Mouse (Mus musculus) hindbrain, postnatal 0 days (tissue): Measurements from ENCODE around the gene Gm1123. TPM values are rescaled to one million over a fixed set of nuclear protein-coding genes. Genes with fewer than 3 reads are reported as not detected.

Experiments used
- ATAC-seq: fragments of 200-750 bp; cut with Nextera tagmentation; 2 replicates; pipeline ENCODE4 v1.8.0; 2017; ENCODE audit warnings: mild to moderate bottlenecking, moderate TSS enrichment, moderate library complexity
- DNase-seq: peaks from one replicate; pipeline ENCODE4 v3.0.0-alpha.2; 2015; ENCODE audit warnings: low spot score
- H3K27ac ChIP-seq: fragments of 300-500 bp; sonication (generic); 2 replicates; pipeline ENCODE4 v1.5.1; 2014; ENCODE audit warnings: mild to moderate bottlenecking
- H3K27me3 ChIP-seq: fragments of 300-500 bp; sonication (generic); 2 replicates; pipeline ENCODE4 v1.6.1; 2014; ENCODE audit warnings: low read length, mixed read lengths; ENCODE audit not compliant: insufficient read depth
- H3K36me3 ChIP-seq: fragments of 300-500 bp; sonication (generic); 2 replicates; pipeline ENCODE4 v1.6.1; 2014; ENCODE audit warnings: low read length, mixed read lengths; ENCODE audit not compliant: insufficient read depth
- H3K4me1 ChIP-seq: fragments of 300-500 bp; sonication (generic); 2 replicates; pipeline ENCODE4 v1.6.1; 2014; ENCODE audit warnings: antibody characterized with exemption, low read length, mixed read lengths; ENCODE audit not compliant: insufficient read depth
- H3K4me2 ChIP-seq: fragments of 300-500 bp; sonication (generic); 2 replicates; pipeline ENCODE4 v1.6.1; 2014; ENCODE audit warnings: low read depth, mild to moderate bottlenecking, low read length, moderate library complexity, mixed read lengths
- H3K4me3 ChIP-seq: fragments of 300-500 bp; sonication (generic); 2 replicates; pipeline ENCODE4 v1.5.1; 2014; ENCODE audit warnings: low read length
- H3K9ac ChIP-seq: fragments of 300-500 bp; sonication (generic); replicated peaks from 2 replicates; pipeline ENCODE4 v1.6.1; 2014; ENCODE audit warnings: mild to moderate bottlenecking, low read length, moderate library complexity, mixed read lengths
- H3K9me3 ChIP-seq: fragments of 300-500 bp; sonication (generic); 2 replicates; pipeline ENCODE4 v1.6.1; 2016; ENCODE audit warnings: low read length, mixed read lengths
- CTCF ChIP-seq: IDR thresholded peaks from 2 replicates; pipeline ENCODE4 v1.5.1; 2016; ENCODE audit warnings: antibody characterized with exemption, control low read depth, low read depth
- WGBS: fragments of 180-500 bp; shearing (Covaris S2); extraction: QIAGEN DNeasy Blood & Tissue Kit; methylation state at CpG from one replicate; pipeline ENCODE4 v1.1.7; 2014; 5-methylcytosine and 5-hydroxymethylcytosine counted together
- polyA plus RNA-seq: library from polyadenylated mRNA; unstranded; fragments of >200 nt; fragmentation: Nextera tagmentation; extraction: Ambion mirVana; gene quantifications from 2 replicates; pipeline ENCODE4 v1.2.1, GENCODE M21; 2015
- total RNA-seq: library from RNA; depleted of rRNA; stranded (reverse); fragments of >200 nt; gene quantifications from 2 replicates; pipeline ENCODE4 v1.2.3, GENCODE M21; 2014

The Gm1123 gene
- total and polyA plus RNA-seq, 2 experiments from 2014 or later = 0.09 TPM; not detected in 1

GRCm38 (mm10) chr9:99041994-99042393 lies 6.5 kb upstream of the Gm1123 start:
- Histone ChIP-seq H3K4me1 (no peaks in the 10 kb centered on the region), H3K4me2 (no peak overlapping the region), H3K36me3 (peaks cover 10% of the 10 kb centered on the region; the same call in 1 of the 2 replicates), H3K9ac (no peak overlapping the region), H3K9me3 (no peaks in the 10 kb centered on the region), H3K4me3 (no peak overlapping the region), H3K27me3 (no peaks in the 10 kb centered on the region), H3K27ac (no peak overlapping the region)
- no peak for TF ChIP-seq CTCF
- WGBS = 76% methylated on average over 9 of the region's 9 CpGs
- ATAC-seq (no peak), DNase-seq (no peak)

GRCm38 (mm10) chr9:99034111-99034510 lies 1.4 kb downstream of the Gm1123 start:
- TF ChIP-seq CTCF = no peak
- H3K4me1 ChIP-seq = no peaks in the 10 kb centered on the region
- no peak overlapping the region for H3K4me3 ChIP-seq
- H3K9ac ChIP-seq = no peak overlapping the region
- no peaks in the 10 kb centered on the region for H3K27me3 ChIP-seq
- H3K27ac ChIP-seq = no peak overlapping the region
- no peak overlapping the region for H3K4me2 ChIP-seq
- H3K36me3 ChIP-seq = no peaks in the 10 kb centered on the region; the same call in 1 of the 2 replicates
- WGBS = 72% methylated on average over 8 of the region's 8 CpGs
- H3K9me3 ChIP-seq = no peaks in the 10 kb centered on the region
- ATAC-seq (peak; percentile 68; the same call in 1 of the 2 replicates), DNase-seq (no peak)

- WGBS = 85% methylated on average over 8 of the region's 8 CpGs
- no peak for ATAC-seq
- Histone ChIP-seq H3K4me2 (no peak overlapping the region), H3K9ac (no peak overlapping the region), H3K36me3 (no peaks in the 10 kb centered on the region), H3K27me3 (no peaks in the 10 kb centered on the region), H3K4me3 (no peak overlapping the region), H3K27ac (no peak overlapping the region), H3K4me1 (no peaks in the 10 kb centered on the region), H3K9me3 (no peaks in the 10 kb centered on the region)
- TF ChIP-seq CTCF = no peak
- no peak for DNase-seq
These were observed 3.5 kb downstream of the Gm1123 start for GRCm38 (mm10) chr9:99032031-99032430.

GRCm38 (mm10) chr9:99021751-99022150 lies 13.8 kb downstream of the Gm1123 start:
- DNase-seq (no peak), ATAC-seq (no peak)
- Histone ChIP-seq H3K9ac (no peak overlapping the region), H3K4me1 (no peaks in the 10 kb centered on the region), H3K4me3 (no peak overlapping the region), H3K27me3 (no peaks in the 10 kb centered on the region), H3K27ac (no peak overlapping the region), H3K36me3 (no peaks in the 10 kb centered on the region), H3K9me3 (no peaks in the 10 kb centered on the region), H3K4me2 (no peak overlapping the region)
- TF ChIP-seq CTCF = no peak
- WGBS = 88% methylated on average over 4 of the region's 4 CpGs

GRCm38 (mm10) chr9:99021166-99021565 lies 14.3 kb downstream of the Gm1123 start:
- H3K27ac ChIP-seq = no peak overlapping the region
- WGBS = 26% methylated on average over 5 of the region's 5 CpGs
- ATAC-seq = no peak
- no peaks in the 10 kb centered on the region for H3K9me3 ChIP-seq
- no peaks in the 10 kb centered on the region for H3K4me1 ChIP-seq
- DNase-seq = no peak
- no peak overlapping the region for H3K4me2 ChIP-seq
- TF ChIP-seq CTCF = no peak
- H3K4me3 ChIP-seq = no peak overlapping the region
- no peak overlapping the region for H3K9ac ChIP-seq
- H3K27me3 ChIP-seq = no peaks in the 10 kb centered on the region
- no peaks in the 10 kb centered on the region for H3K36me3 ChIP-seq

GRCm38 (mm10) chr9:99017679-99018078 lies 17.8 kb downstream of the Gm1123 start:
- no peak for DNase-seq
- no peaks in the 10 kb centered on the region for H3K4me1 ChIP-seq
- no peak overlapping the region for H3K27ac ChIP-seq
- TF ChIP-seq CTCF = no peak
- no peak for ATAC-seq
- no peaks in the 10 kb centered on the region for H3K27me3 ChIP-seq
- WGBS = 81% methylated on average over 6 of the region's 6 CpGs
- no peak overlapping the region for H3K9ac ChIP-seq
- no peaks in the 10 kb centered on the region for H3K36me3 ChIP-seq
- no peak overlapping the region for H3K4me3 ChIP-seq
- no peak overlapping the region for H3K4me2 ChIP-seq
- no peaks in the 10 kb centered on the region for H3K9me3 ChIP-seq

GRCm38 (mm10) chr9:99016759-99017158 lies 18.8 kb downstream of the Gm1123 start:
- TF ChIP-seq CTCF = no peak
- Histone ChIP-seq H3K36me3 (no peaks in the 10 kb centered on the region), H3K4me1 (no peaks in the 10 kb centered on the region), H3K27me3 (no peaks in the 10 kb centered on the region), H3K9me3 (no peaks in the 10 kb centered on the region), H3K4me3 (no peak overlapping the region), H3K4me2 (no peak overlapping the region), H3K27ac (no peak overlapping the region), H3K9ac (no peak overlapping the region)
- ATAC-seq = no peak
- 75% methylated on average over 3 of the region's 3 CpGs for WGBS
- DNase-seq = no peak
